Mouse (Mus musculus): ENCODE results near the gene Aph1b. TPM values are rescaled to one million over a fixed set of nuclear protein-coding genes. Genes with fewer than 3 reads are reported as not detected.
"Not testable (repeated sequence)": the region's sequence is repeated elsewhere in the genome, so short reads cannot be mapped to it uniquely, and the experiment has no call there.

Gene Aph1b
- 19.9 and 21.5 TPM in 2 replicates for polyA plus RNA-seq (2012; rRNA removed)

DNA sequence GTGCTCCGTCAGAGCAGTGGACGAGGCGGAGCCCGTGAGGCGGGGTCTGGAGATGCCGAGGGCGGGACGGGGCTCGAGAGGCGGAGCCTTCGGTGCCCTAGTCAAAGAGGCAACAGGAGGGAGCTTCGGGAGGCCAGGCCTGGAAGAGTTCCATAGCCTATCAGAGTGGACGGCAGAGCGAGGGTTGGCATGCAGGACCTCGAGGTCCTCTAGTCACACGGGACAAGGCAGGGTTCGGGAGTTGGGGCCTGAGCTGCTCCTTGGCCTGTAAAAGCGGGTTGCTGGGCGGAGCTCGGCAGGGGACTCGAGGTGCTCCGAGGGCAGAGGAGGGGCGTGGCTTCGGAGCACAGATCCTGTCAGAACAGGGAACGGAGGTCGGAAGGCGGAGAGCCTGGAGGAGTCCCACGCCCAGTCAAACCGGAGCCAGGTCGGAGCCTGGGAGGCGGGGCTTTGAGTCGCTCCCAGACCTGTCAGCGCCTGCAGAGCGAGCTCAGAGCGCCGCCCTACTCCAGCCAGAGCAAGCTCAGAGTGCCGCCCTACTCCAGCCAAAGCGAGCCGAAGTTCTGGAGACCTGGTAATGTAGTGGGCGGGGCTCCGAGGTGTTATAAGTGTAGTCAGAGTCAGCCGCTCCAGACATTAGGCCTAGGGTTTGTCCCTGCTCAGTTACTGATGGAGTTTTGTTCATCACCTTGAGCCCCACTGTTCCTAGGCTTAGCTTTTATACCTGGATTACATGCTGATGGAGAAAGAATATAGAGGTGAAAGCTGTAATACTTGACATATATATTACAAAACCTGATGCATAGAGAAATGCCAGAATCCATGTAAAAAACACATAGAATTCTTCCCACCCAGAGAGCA, at the start of gene Aph1b:
TSS of gene Aph1b (minus strand) at position 27 of the 861 bp plus-strand sequence.
- peak; percentile 98 for DNase-seq (ENCODE audit: low read depth)
- no peak; the same call in 1 of the 2 replicates for TF ChIP-seq POLR2A (IDR thresholded peaks at IDR 0.05; ENCODE audit: borderline replicate concordance, extremely low read depth, insufficient read depth, insufficient read length, poor library complexity, severe bottlenecking)
- TF ChIP-seq CTCF (IDR thresholded peaks at IDR 0.05; ENCODE audit: borderline replicate concordance, extremely low read depth, insufficient read depth, insufficient read length): no peak

DNA sequence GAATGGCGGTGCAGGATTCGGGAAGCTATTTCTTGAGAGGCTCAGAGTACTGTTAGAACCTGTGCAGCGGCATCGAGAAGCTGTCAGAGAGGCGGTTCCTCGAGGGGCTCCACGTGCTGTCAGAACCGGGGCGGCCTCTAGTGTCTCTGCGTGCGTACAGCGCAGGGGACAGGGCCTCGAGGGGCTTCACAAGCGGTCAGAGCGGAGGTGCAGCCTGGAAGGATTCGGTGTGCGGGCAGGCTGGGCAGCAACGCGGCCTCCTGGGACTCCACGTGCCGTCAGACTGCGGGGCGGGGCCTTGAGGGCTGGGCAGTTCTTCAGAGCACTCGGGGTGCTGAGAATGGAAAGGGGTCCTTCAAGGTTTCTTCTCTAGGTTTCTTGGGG, 39.8 kb upstream of the Aph1b start:
- TF ChIP-seq CTCF (IDR thresholded peaks at IDR 0.05; ENCODE audit: borderline replicate concordance, extremely low read depth, insufficient read depth, insufficient read length): 0 out of 2 replicates have a peak, but pooled peaks have one; percentile 14
- no peak for TF ChIP-seq POLR2A (IDR thresholded peaks at IDR 0.05; ENCODE audit: borderline replicate concordance, extremely low read depth, insufficient read depth, insufficient read length, poor library complexity, severe bottlenecking)
- DNase-seq (ENCODE audit: low read depth): no peak

DNA sequence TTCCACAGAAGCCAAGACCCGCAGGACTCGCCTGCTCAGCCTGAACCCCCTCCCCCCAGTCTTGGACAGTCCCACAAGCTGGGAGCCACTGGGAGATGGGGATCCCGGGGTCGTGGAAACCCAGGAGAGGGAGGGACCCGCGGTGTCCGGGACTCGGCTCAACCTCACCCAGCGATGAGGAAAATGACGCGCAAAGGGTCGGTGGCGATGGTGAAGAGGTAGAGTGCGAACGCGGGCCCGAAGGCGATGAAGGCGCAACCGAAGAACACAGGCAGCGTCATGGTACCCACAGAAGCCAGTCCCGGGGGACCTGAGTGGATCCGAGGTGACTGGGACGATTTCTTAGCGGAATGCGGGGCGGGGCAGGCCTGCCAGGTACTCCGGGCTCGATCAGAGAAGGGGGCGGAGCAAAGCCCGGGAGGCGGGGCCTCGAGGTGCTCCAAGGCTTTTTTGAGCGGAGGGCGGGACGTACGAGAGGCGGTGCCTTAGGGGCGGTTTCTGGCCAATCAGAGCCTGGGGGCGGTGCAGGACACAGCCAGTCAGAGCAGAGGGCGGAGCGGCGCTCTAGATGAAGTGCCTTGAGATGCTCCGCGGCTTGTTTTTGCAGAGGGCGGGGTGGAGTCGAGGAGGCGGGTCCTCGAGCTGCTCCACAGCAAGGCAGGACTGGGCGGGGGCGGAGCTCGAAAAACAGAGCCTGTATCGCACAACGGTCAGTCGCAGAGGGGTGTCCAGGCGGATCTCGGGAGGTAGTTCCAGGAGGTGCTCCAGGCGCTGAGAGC, 39.2 kb upstream of the Aph1b start, which contains the start of gene Aph1c:
TSS of gene Aph1c (minus strand) at position 409 of the 779 bp plus-strand sequence.
- DNase-seq (ENCODE audit: low read depth): peak; percentile 100
- TF ChIP-seq CTCF (IDR thresholded peaks at IDR 0.05; ENCODE audit: borderline replicate concordance, extremely low read depth, insufficient read depth, insufficient read length) (no peak), POLR2A (IDR thresholded peaks at IDR 0.05; ENCODE audit: borderline replicate concordance, extremely low read depth, insufficient read depth, insufficient read length, poor library complexity, severe bottlenecking) (0 out of 2 replicates have a peak, but pooled peaks have one; percentile 13)

DNA sequence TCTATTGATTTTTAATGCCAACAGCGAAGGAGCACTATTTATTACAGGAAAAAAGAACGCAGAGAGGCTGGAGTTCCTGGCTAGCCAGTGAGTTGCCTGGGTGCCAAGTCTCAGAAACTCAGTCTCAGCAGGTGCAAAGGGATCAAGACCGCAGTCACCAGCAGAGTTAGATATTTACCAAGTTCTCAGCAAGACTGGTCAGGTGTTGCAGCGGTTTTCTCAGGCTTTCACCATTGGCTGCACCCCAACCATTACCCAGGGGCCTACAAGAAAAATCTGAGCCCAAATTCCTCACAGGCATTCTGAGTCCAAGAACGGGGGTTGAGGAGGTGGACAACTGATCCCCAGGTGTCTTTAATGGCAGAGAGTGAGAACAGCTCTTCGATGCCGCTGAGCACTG, 38.6 kb upstream of the Aph1b start:
- DNase-seq (ENCODE audit: low read depth): no peak
- TF ChIP-seq POLR2A (IDR thresholded peaks at IDR 0.05; ENCODE audit: borderline replicate concordance, extremely low read depth, insufficient read depth, insufficient read length, poor library complexity, severe bottlenecking): no peak
- no peak for TF ChIP-seq CTCF (IDR thresholded peaks at IDR 0.05; ENCODE audit: borderline replicate concordance, extremely low read depth, insufficient read depth, insufficient read length)

DNA sequence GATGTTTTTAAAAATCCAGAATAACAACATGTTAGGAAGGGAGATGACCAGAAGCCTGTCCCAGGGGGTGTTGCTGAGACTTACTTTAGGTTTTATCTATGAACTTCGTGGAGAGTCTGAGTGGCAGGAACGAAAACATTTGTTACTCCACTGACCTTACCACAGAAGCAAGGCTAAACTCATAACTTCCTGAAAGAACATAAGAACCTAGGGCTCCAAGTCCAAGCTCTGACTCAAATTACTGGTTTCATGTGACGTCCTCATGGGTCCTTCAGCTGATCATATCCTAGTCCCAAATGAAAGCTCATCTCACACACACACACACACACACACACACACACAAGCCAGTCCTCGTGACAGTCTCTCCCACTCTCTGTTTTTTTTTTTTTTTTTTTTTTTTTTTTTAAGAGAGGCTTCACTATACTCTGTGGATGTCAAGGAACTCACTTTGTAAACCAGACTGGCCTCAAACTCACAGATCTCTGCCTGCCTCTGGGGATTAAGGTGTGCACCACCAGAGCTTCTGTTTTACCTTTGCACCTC, 37.1 kb upstream of the Aph1b start:
- DNase-seq (ENCODE audit: low read depth): no peak
- TF ChIP-seq CTCF (IDR thresholded peaks at IDR 0.05; ENCODE audit: borderline replicate concordance, extremely low read depth, insufficient read depth, insufficient read length) (no peak), POLR2A (IDR thresholded peaks at IDR 0.05; ENCODE audit: borderline replicate concordance, extremely low read depth, insufficient read depth, insufficient read length, poor library complexity, severe bottlenecking) (no peak)

DNA sequence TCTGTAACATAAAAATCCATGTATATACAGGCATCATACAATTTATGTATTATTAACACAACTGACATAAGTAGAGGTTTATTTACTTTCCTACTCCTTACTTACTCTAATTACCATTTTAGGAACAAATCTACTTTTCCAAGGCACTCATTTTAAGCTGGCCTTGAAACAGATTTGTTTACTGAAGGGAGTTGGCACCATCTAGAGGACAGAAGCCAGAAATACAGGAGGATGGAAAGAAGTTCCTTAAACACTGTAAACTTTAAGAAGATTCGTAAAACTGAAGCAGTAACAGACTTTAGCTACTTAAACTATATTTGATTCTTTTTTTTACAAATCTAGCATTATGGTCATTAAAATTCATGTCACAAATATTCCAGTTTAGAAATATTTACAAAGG, 30.7 kb upstream of the Aph1b start:
- DNase-seq (ENCODE audit: low read depth): peak; percentile 88
- TF ChIP-seq POLR2A (IDR thresholded peaks at IDR 0.05; ENCODE audit: borderline replicate concordance, extremely low read depth, insufficient read depth, insufficient read length, poor library complexity, severe bottlenecking) (no peak), CTCF (IDR thresholded peaks at IDR 0.05; ENCODE audit: borderline replicate concordance, extremely low read depth, insufficient read depth, insufficient read length) (peak; percentile 35; the same call in 1 of the 2 replicates)

DNA sequence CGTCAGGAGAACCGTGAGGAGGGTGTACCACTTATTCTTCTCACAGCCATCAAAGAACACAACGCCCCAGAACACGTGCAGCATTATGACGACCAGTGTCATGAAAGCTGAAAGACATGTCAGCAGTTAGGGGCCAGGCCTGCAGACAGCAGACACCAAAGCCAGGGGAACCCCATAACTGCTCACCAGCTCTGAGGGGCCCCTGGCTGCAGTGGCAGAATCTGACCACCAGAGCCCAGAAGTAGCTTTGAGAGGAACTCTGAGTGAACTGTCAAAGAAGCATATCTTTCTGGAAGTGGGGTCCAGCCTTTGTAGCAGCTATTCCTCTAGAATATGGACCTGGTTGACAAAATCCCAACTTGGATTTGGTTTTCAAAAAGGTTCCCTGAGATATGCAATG, 27.0 kb upstream of the Aph1b start:
- TF ChIP-seq CTCF (IDR thresholded peaks at IDR 0.05; ENCODE audit: borderline replicate concordance, extremely low read depth, insufficient read depth, insufficient read length): peak; percentile 4; the same call in 1 of the 2 replicates
- DNase-seq (ENCODE audit: low read depth): not testable (repeated sequence)

DNA sequence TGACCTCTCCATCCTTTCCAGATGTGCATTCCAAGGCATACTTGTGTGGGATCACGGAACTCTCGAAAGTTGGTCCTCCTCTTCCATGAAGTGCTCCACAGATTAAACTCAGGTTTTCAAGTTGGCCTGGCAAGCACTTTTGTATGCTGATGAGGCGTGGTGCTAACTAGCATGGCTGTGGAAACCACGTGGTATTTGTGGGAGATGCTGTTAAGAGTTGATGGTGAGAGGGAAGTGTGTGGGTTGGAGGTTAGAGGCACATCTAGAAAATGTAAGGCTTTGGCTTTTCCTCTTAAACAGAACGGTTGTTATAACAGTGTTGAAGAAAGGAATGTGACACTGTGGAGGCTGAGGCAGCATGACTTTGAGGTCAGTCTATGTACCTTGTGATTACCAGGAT, 25.7 kb upstream of the Aph1b start:
- TF ChIP-seq POLR2A (IDR thresholded peaks at IDR 0.05; ENCODE audit: borderline replicate concordance, extremely low read depth, insufficient read depth, insufficient read length, poor library complexity, severe bottlenecking) (no peak), CTCF (IDR thresholded peaks at IDR 0.05; ENCODE audit: borderline replicate concordance, extremely low read depth, insufficient read depth, insufficient read length) (no peak)
- DNase-seq (ENCODE audit: low read depth): no peak

DNA sequence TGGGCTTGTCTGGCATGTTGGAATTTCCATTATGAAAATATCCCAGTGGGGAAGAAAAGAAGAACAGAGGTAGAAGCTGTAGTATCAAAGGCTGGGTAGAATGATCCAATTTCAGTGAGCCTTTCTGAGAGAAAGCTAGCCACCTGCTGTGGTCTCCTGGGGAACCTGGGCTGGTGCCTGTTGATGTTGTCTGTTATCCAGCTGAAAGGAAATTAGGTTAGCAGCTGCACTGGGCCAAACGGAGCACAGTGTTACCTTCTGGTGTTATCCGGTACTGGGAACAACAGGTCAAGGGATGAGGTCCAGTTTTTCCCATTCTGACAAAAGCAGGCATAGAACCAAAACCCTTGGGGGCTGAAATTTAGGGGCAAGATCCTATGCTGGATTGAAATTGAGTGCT, 18.1 kb upstream of the Aph1b start:
- DNase-seq (ENCODE audit: low read depth): peak; percentile 8
- no peak for TF ChIP-seq CTCF (IDR thresholded peaks at IDR 0.05; ENCODE audit: borderline replicate concordance, extremely low read depth, insufficient read depth, insufficient read length)

DNA sequence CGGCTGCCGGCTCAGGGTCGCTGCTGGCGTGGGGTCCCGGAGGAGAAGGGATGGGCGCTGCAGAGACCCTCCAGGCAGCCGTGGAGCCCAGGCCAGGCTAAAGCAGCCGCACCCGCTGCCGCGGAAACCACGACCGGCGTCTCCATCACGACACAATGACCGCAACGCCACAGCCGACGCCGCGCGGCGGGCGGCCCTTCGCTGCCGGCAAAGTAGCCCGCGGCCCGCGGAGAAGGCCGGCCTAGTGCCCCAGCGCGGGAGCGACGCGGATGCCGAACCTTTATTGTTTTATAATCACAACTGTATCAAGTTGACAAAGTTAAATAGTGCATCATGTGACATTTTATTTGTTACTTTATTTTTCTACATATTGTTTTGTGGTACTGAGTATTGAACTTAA, 10.7 kb upstream of the Aph1b start:
- DNase-seq (ENCODE audit: low read depth): peak; percentile 27

DNA sequence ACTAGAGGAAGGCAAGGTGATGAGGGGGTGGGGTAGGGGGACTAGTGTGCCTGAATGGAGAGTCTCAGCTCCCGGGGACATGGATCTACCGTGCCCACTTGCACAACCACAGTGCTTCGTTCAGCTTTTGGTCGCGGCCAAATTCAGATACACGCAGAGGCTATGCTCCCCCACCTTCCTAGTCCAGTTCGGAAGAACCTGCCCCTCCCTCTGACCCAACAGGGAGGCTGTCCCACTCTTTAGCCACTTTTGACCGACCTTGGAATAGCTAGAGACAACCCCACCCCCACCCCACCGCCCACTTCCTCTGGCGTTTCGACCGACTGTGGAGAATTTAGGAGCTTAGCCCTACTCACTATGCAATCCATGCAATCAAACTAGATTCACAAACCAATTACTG, 6.7 kb upstream of the Aph1b start:
- no peak for TF ChIP-seq CTCF (IDR thresholded peaks at IDR 0.05; ENCODE audit: borderline replicate concordance, extremely low read depth, insufficient read depth, insufficient read length)
- no peak for TF ChIP-seq POLR2A (IDR thresholded peaks at IDR 0.05; ENCODE audit: borderline replicate concordance, extremely low read depth, insufficient read depth, insufficient read length, poor library complexity, severe bottlenecking)
- no peak for DNase-seq (ENCODE audit: low read depth)

Data from brain, embryonic 14.5 days (tissue).